Mouse (Mus musculus) stomach, postnatal 0 days (tissue): ENCODE measurements at regions not wholly inside any gene's neighbourhood (a gene's known extent, or its start where the extent isn't known, plus 50 kb on each side); places are given as distances from the start of the nearest gene placed in this dataset.

Source experiments
- ATAC-seq: fragments of 200-750 bp; cut with Nextera tagmentation; 2 replicates; pipeline ENCODE4 v1.8.0; 2017; ENCODE audit not compliant: low FRiP score, low TSS enrichment
- DNase-seq: peaks from one replicate; pipeline ENCODE4 v3.0.0-alpha.2; 2016; ENCODE audit warnings: low spot score
- H3K27ac ChIP-seq: fragments of 300-500 bp; sonication (generic); replicated peaks from 2 replicates; pipeline ENCODE4 v1.5.1; 2014; ENCODE audit warnings: mild to moderate bottlenecking, control low read depth
- H3K27me3 ChIP-seq: fragments of 300-500 bp; sonication (generic); 2 replicates; pipeline ENCODE4 v1.6.1; 2014; ENCODE audit warnings: low read length; ENCODE audit not compliant: control insufficient read depth, insufficient read depth
- H3K36me3 ChIP-seq: fragments of 300-500 bp; sonication (generic); 2 replicates; pipeline ENCODE4 v1.6.1; 2014; ENCODE audit warnings: low read length, mixed read lengths; ENCODE audit not compliant: control insufficient read depth, insufficient read depth
- H3K4me1 ChIP-seq: fragments of 300-500 bp; sonication (generic); replicated peaks from 2 replicates; pipeline ENCODE4 v1.6.1; 2014; ENCODE audit warnings: antibody characterized with exemption; ENCODE audit not compliant: control insufficient read depth, insufficient read depth
- H3K4me2 ChIP-seq: fragments of 300-500 bp; sonication (generic); replicated peaks from 2 replicates; pipeline ENCODE4 v1.6.1; 2014; ENCODE audit warnings: low read depth, mild to moderate bottlenecking, control low read depth, moderate library complexity
- H3K4me3 ChIP-seq: fragments of 300-500 bp; sonication (generic); 2 replicates; pipeline ENCODE4 v1.5.1; 2014; ENCODE audit warnings: low read depth, low read length, control low read depth
- H3K9ac ChIP-seq: fragments of 300-500 bp; sonication (generic); 2 replicates; pipeline ENCODE4 v1.6.1; 2014; ENCODE audit warnings: mild to moderate bottlenecking, low read length, control low read depth, mixed read lengths
- H3K9me3 ChIP-seq: fragments of 300-500 bp; sonication (generic); 2 replicates; pipeline ENCODE4 v1.6.1; 2016; ENCODE audit warnings: low read length; ENCODE audit not compliant: control insufficient read depth
- CTCF ChIP-seq: IDR thresholded peaks from 2 replicates; pipeline ENCODE4 v1.5.1; 2016; ENCODE audit warnings: antibody characterized with exemption, low read depth, mild to moderate bottlenecking, moderate library complexity
- EP300 ChIP-seq: optimal IDR thresholded peaks from 2 replicates; pipeline ENCODE3; 2016; ENCODE audit warnings: antibody characterized with exemption
- WGBS: fragments of 180-500 bp; shearing (Covaris S2); extraction: QIAGEN DNeasy Blood & Tissue Kit; methylation state at CpG from one replicate; pipeline ENCODE4 v1.1.7; 2014; 5-methylcytosine and 5-hydroxymethylcytosine counted together

DNA sequence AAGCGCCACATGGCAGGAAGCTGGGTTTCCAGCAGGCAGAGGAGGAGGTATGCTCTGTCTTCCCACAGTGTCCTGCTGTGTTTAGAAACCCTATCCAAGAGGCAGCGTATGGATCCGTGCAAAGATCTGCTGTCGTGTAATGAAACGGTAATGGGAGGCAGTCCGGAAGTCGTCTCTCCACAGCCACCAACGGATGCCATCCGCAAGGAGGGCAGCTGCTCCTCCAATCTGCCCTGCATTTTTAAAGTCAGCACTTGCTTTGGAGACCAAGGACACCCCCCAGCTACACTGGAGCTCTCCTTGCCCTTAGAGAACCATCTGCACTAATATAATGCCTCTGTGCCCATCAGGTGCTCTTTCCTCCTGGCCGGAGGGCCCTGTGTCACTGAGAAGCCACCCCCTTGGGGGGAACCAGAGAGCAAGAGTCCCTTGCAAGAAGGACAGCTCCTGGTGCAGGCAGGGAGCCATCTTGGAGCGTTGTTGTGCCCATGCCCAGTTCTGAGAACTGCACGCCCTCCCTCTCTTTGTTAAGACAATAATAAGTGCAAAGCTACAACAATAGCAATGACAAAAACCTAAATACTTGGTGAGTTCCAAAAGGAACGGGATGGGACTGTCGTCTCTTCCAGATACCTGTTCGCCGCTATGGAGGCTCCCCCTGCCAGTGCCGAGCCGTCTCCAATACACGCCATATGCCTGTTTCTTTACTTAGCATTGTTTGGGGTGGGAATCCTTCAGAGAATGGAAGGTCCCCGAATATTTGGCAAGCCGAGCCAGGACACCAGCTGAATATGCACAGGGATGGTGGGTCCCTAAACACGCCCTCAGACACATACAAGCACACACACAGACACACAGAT lies 384.4 kb downstream of the Zfp536 start:
- no peaks in the 10 kb centered on the region for H3K9me3 ChIP-seq
- H3K27ac ChIP-seq = no peak overlapping the region
- no peaks in the 10 kb centered on the region for H3K36me3 ChIP-seq
- H3K4me2 ChIP-seq = no peak overlapping the region
- no peak overlapping the region for H3K4me3 ChIP-seq
- no peak for TF ChIP-seq EP300
- TF ChIP-seq CTCF = no peak
- no peaks in the 10 kb centered on the region for H3K4me1 ChIP-seq
- no peaks in the 10 kb centered on the region for H3K27me3 ChIP-seq
- DNase-seq (no peak), ATAC-seq (no peak)
- no peak overlapping the region for H3K9ac ChIP-seq
- 79% methylated on average over 22 of the region's 22 CpGs for WGBS

DNA sequence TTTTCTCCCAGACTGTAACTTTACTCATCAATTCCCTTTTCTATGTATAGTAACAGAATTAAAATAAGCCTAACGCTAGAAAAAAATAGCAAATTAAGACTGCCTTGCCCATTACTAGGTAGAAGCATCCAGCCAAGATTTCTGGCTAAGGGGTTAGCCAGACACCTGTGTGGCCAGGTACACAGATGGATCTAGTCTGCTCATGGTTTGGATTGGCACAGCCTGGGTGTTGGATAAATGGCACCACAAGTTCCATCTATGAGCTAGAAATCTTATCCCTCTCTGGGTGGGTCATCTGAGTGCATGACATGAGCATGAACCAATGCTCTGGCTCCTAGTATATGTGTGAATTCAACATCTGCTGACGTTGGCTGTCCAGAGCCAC lies 383.7 kb downstream of the Zfp536 start:
- ATAC-seq = no peak
- 84% methylated on average over 2 of the region's 2 CpGs for WGBS

DNA sequence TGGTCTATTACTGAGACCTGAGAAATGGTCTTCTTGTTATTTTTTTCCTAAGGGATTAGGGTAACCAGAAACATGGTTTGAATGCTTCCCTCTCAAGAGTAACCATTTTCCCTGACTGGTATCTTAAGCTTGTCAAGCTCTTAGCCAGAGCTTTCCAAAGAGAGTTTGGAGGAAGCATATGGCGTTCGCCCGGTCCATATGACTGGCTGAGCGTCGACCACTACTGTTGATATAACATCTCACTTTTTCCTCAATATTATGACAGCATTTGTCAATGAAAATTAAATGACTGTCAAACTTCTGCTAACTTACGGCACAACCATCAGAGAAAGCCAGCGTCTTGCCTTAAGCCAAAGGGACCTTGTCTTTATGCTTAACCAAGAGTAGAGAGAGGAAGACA lies 383.2 kb downstream of the Zfp536 start:
- WGBS = 89% methylated on average over 7 of the region's 7 CpGs
- DNase-seq (no peak), ATAC-seq (no peak)
- Histone ChIP-seq H3K4me2 (no peak overlapping the region), H3K4me3 (no peak overlapping the region), H3K27me3 (no peaks in the 10 kb centered on the region), H3K27ac (no peak overlapping the region), H3K9me3 (no peaks in the 10 kb centered on the region), H3K4me1 (no peaks in the 10 kb centered on the region), H3K9ac (no peak overlapping the region), H3K36me3 (no peaks in the 10 kb centered on the region)
- no peak for TF ChIP-seq CTCF
- no peak for TF ChIP-seq EP300

More for the DNA sequence above, 383.7 kb downstream of the Zfp536 start:
- Histone ChIP-seq H3K36me3 (no peaks in the 10 kb centered on the region), H3K4me2 (no peak overlapping the region), H3K27ac (no peak overlapping the region), H3K9ac (no peak overlapping the region), H3K4me3 (no peak overlapping the region), H3K4me1 (no peaks in the 10 kb centered on the region), H3K27me3 (no peaks in the 10 kb centered on the region), H3K9me3 (no peaks in the 10 kb centered on the region)
- TF ChIP-seq EP300 (no peak), CTCF (no peak)
- DNase-seq = no peak

DNA sequence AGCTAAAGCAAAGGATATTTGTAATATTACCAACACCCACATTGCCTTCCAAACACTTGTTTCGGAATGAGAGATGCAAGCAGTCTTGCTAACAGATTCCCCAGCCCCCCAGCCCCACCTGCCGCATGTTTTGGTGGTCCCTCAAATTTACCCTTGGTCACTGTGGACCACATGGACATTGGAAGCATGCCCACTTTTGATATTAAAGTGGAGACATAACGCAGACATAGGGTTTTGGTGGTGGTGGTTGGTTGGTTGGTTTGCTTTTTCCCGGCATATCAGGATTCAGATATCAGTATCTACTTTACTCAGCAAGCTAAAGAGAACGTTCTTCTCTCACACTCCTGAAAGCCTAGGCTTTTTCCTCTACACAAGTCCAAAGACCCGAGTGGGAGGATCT lies 381.3 kb downstream of the Zfp536 start:
- no peaks in the 10 kb centered on the region for H3K9me3 ChIP-seq
- ATAC-seq = no peak
- H3K27ac ChIP-seq = no peak overlapping the region
- no peak overlapping the region for H3K4me2 ChIP-seq
- 82% methylated on average over 6 of the region's 6 CpGs for WGBS
- no peaks in the 10 kb centered on the region for H3K4me1 ChIP-seq
- H3K4me3 ChIP-seq = no peak overlapping the region
- H3K36me3 ChIP-seq = no peaks in the 10 kb centered on the region
- H3K27me3 ChIP-seq = no peaks in the 10 kb centered on the region
- H3K9ac ChIP-seq = no peak overlapping the region
- DNase-seq = no peak
- no peak for TF ChIP-seq EP300
- TF ChIP-seq CTCF = no peak

DNA sequence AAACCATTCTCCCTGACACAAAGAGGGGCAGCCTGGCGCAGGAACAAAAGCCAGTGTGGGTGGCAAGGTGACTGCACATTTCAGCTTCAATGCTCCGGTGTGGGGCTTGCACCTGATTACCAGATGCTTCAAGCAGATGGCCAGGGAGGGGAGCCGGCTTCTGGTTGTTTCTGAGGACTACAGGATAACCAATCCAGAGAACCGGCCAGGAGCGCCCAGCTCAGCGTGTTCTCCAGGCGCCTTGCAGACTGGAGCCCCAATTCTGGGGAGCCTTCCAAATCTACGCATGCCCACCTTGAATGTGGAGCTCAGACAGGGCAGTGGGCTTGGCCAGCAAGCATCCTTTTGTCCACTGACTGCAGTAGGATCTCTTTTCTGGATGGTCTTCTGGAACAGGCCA lies 380.8 kb downstream of the Zfp536 start:
- ATAC-seq (no peak), DNase-seq (no peak)
- Histone ChIP-seq H3K4me1 (no peaks in the 10 kb centered on the region), H3K36me3 (no peaks in the 10 kb centered on the region), H3K27me3 (no peaks in the 10 kb centered on the region), H3K27ac (no peak overlapping the region), H3K4me2 (no peak overlapping the region), H3K9me3 (no peaks in the 10 kb centered on the region), H3K9ac (no peak overlapping the region), H3K4me3 (no peak overlapping the region)
- WGBS = 83% methylated on average over 8 of the region's 8 CpGs
- TF ChIP-seq CTCF (no peak), EP300 (no peak)

DNA sequence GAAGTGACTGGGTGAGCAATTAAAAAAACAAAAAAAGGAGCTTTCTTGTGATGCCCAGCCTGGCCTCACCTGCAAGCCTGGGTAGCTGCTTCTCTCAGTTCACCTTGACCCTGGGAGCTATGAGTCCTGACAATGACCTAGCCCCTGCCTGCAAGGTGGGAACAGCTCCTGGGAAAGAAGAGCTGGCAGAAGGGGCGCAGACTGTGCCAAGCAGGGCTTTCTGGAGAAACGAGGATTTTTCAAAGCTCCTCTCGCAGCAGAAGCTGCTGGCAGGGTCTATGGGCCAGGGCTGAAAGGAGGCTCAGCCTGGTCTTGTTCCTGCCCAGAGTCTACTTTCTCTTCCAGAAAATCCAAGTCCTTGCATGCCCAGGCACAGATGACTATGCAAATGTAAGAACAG lies 380.4 kb downstream of the Zfp536 start:
- no peak for DNase-seq
- H3K4me2 ChIP-seq = no peak overlapping the region
- H3K4me1 ChIP-seq = no peaks in the 10 kb centered on the region
- no peaks in the 10 kb centered on the region for H3K36me3 ChIP-seq
- WGBS = 61% methylated on average over 3 of the region's 3 CpGs
- no peak for ATAC-seq
- TF ChIP-seq EP300 = no peak
- TF ChIP-seq CTCF = no peak
- H3K27ac ChIP-seq = no peak overlapping the region
- H3K9ac ChIP-seq = no peak overlapping the region
- H3K27me3 ChIP-seq = no peaks in the 10 kb centered on the region
- no peak overlapping the region for H3K4me3 ChIP-seq
- no peaks in the 10 kb centered on the region for H3K9me3 ChIP-seq
